Mouse (Mus musculus) heart, embryonic 14.5 days (tissue): ENCODE data around the gene St6gal1. TPM values are rescaled to one million over a fixed set of nuclear protein-coding genes. Genes with fewer than 3 reads are reported as not detected.

ENCODE experiments used
- ATAC-seq: fragments of 200-750 bp; cut with Nextera tagmentation; 2 replicates; pipeline ENCODE4 v1.8.0; 2017; ENCODE audit warnings: low read depth, moderate TSS enrichment; ENCODE audit not compliant: insufficient number of reproducible peaks, insufficient read depth, low FRiP score
- H3K27ac ChIP-seq, 2 experiments: fragments of 200-500 bp in 1 of 2; fragments of 300-500 bp in 1 of 2; sonication (generic) in 1 of 2; replicated peaks in 1 of 2; 2 replicates each; pipeline ENCODE4 v1.5.1; 2012 to 2014; ENCODE audit warnings: low read depth in 2 of 2, low read length in 2 of 2, control low read depth in 1 of 2, mild to moderate bottlenecking in 1 of 2, mixed read lengths in 1 of 2; ENCODE audit not compliant: control insufficient read depth in 1 of 2, insufficient read depth in 1 of 2
- H3K27me3 ChIP-seq: fragments of 300-500 bp; sonication (generic); 2 replicates; pipeline ENCODE4 v1.6.1; 2014; ENCODE audit warnings: mild to moderate bottlenecking, low read length, control low read depth; ENCODE audit not compliant: control insufficient read depth, insufficient read depth
- H3K36me3 ChIP-seq: fragments of 300-500 bp; sonication (generic); 2 replicates; pipeline ENCODE4 v1.6.1; 2014; ENCODE audit warnings: mild to moderate bottlenecking, control low read depth, low read length, mixed read lengths; ENCODE audit not compliant: control insufficient read depth, insufficient read depth
- H3K4me1 ChIP-seq, 2 experiments: fragments of 200-500 bp in 1 of 2; fragments of 300-500 bp in 1 of 2; sonication (generic) in 1 of 2; 2 replicates each; pipeline ENCODE4 v1.6.1; 2012 to 2014; ENCODE audit warnings: low read length in 2 of 2, control low read depth in 1 of 2, mixed read lengths in 1 of 2; ENCODE audit not compliant: control insufficient read depth in 2 of 2, insufficient read depth in 2 of 2
- H3K4me2 ChIP-seq: fragments of 300-500 bp; sonication (generic); 2 replicates; pipeline ENCODE4 v1.6.1; 2014; ENCODE audit warnings: mild to moderate bottlenecking, low read length
- H3K4me3 ChIP-seq, 2 experiments: fragments of 200-500 bp in 1 of 2; fragments of 300-500 bp in 1 of 2; sonication (generic) in 1 of 2; 2 replicates each; pipeline ENCODE4 v1.5.1; 2012 to 2014; ENCODE audit warnings: low read length in 2 of 2, mild to moderate bottlenecking in 2 of 2, control low read depth in 1 of 2, low read depth in 1 of 2, moderate library complexity in 1 of 2; ENCODE audit not compliant: control insufficient read depth in 1 of 2, insufficient read depth in 1 of 2
- H3K9ac ChIP-seq: fragments of 300-500 bp; sonication (generic); 2 replicates; pipeline ENCODE4 v1.6.1; 2014; ENCODE audit warnings: mild to moderate bottlenecking, low read length
- H3K9me3 ChIP-seq: fragments of 300-500 bp; sonication (generic); 2 replicates; pipeline ENCODE4 v1.6.1; 2016; ENCODE audit warnings: low read length, control low read depth; ENCODE audit not compliant: control insufficient read depth
- WGBS: fragments of 180-500 bp; shearing (Covaris S2); extraction: QIAGEN DNeasy Blood & Tissue Kit; methylation state at CpG from one replicate; pipeline ENCODE4 v1.1.7; 2014; 5-methylcytosine and 5-hydroxymethylcytosine counted together
- polyA plus RNA-seq: library from polyadenylated mRNA; unstranded; fragments of >200 nt; fragmentation: Nextera tagmentation; extraction: Ambion mirVana; gene quantifications from 2 replicates; pipeline ENCODE4 v1.2.1, GENCODE M21; 2014

St6gal1 gene
- polyA plus RNA-seq, 1 experiment from 2014 or later = 16.2 TPM

- H3K9me3 ChIP-seq = no peaks in the 10 kb centered on the region
- H3K4me2 ChIP-seq = no peak overlapping the region
- no peak overlapping the region for H3K27ac ChIP-seq
Measured at GRCm38 (mm10) chr16:23372340-23372739, 147.8 kb downstream of the St6gal1 start.

GRCm38 (mm10) chr16:23374068-23374467 lies 149.5 kb downstream of the St6gal1 start:
- Histone ChIP-seq H3K36me3 (no peaks in the 10 kb centered on the region), H3K27me3 (no peaks in the 10 kb centered on the region), H3K4me3 (no peak overlapping the region), H3K27ac (no peak overlapping the region), H3K9me3 (no peaks in the 10 kb centered on the region), H3K4me2 (no peak overlapping the region), H3K4me1 (no peaks in the 10 kb centered on the region), H3K9ac (no peak overlapping the region)
- 74% methylated on average over 4 of the region's 4 CpGs for WGBS
- no peak for ATAC-seq

More at GRCm38 (mm10) chr16:23372340-23372739, 147.8 kb downstream of the St6gal1 start:
- H3K9ac ChIP-seq = no peak overlapping the region
- 65% methylated on average over 2 of the region's 2 CpGs for WGBS
- ATAC-seq = no peak
- no peaks in the 10 kb centered on the region for H3K27me3 ChIP-seq
- no peaks in the 10 kb centered on the region for H3K4me1 ChIP-seq
- H3K36me3 ChIP-seq = no peaks in the 10 kb centered on the region
- H3K4me3 ChIP-seq = no peak overlapping the region

- Histone ChIP-seq H3K27me3 (no peaks in the 10 kb centered on the region), H3K4me1 (no peaks in the 10 kb centered on the region), H3K9ac (no peak overlapping the region), H3K4me3 (no peak overlapping the region), H3K27ac (no peak overlapping the region), H3K9me3 (no peaks in the 10 kb centered on the region), H3K36me3 (no peaks in the 10 kb centered on the region), H3K4me2 (no peak overlapping the region)
- ATAC-seq = no peak
- 66% methylated on average over 5 of the region's 5 CpGs for WGBS
Measured at GRCm38 (mm10) chr16:23374938-23375337, 150.4 kb downstream of the St6gal1 start.

GRCm38 (mm10) chr16:23376189-23376588 lies 151.6 kb downstream of the St6gal1 start:
- 40% methylated on average over 10 of the region's 10 CpGs for WGBS
- Histone ChIP-seq H3K27ac (no peak overlapping the region), H3K4me2 (no peak overlapping the region), H3K9me3 (no peaks in the 10 kb centered on the region), H3K27me3 (no peaks in the 10 kb centered on the region), H3K9ac (no peak overlapping the region), H3K4me3 (no peak overlapping the region), H3K4me1 (no peaks in the 10 kb centered on the region), H3K36me3 (no peaks in the 10 kb centered on the region)
- no peak for ATAC-seq

- no peak overlapping the region for H3K27ac ChIP-seq
- H3K9ac ChIP-seq = no peak overlapping the region
- H3K27me3 ChIP-seq = no peaks in the 10 kb centered on the region
- 65% methylated on average over 3 of the region's 3 CpGs for WGBS
- H3K4me1 ChIP-seq = no peaks in the 10 kb centered on the region
- no peak overlapping the region for H3K4me2 ChIP-seq
- H3K4me3 ChIP-seq = no peak overlapping the region
- 0 out of 2 replicates have a peak, but pooled peaks cover 4% of the 10 kb centered on the region for H3K9me3 ChIP-seq
- no peak for ATAC-seq
- no peaks in the 10 kb centered on the region for H3K36me3 ChIP-seq
Measured at GRCm38 (mm10) chr16:23379536-23380230, 155.1 kb downstream of the St6gal1 start.

- H3K36me3 ChIP-seq = no peaks in the 10 kb centered on the region
- H3K27ac ChIP-seq = no peak overlapping the region
- no peak overlapping the region for H3K9ac ChIP-seq
- H3K27me3 ChIP-seq = no peaks in the 10 kb centered on the region
- 0 out of 2 replicates have a peak, but pooled peaks cover 4% of the 10 kb centered on the region for H3K9me3 ChIP-seq
- H3K4me2 ChIP-seq = no peak overlapping the region
- ATAC-seq = no peak
- H3K4me1 ChIP-seq = no peaks in the 10 kb centered on the region
- H3K4me3 ChIP-seq = no peak overlapping the region
Measured at GRCm38 (mm10) chr16:23384304-23384703, 159.8 kb downstream of the St6gal1 start.

GRCm38 (mm10) chr16:23397931-23398330 lies 173.4 kb downstream of the St6gal1 start:
- Histone ChIP-seq H3K9ac (no peak overlapping the region), H3K4me2 (no peak overlapping the region), H3K4me1 (no peaks in the 10 kb centered on the region), H3K9me3 (no peaks in the 10 kb centered on the region), H3K27ac (no peak overlapping the region), H3K27me3 (no peaks in the 10 kb centered on the region), H3K4me3 (no peak overlapping the region), H3K36me3 (no peaks in the 10 kb centered on the region)
- 89% methylated on average over 5 of the region's 5 CpGs for WGBS
- ATAC-seq = no peak

- no peak overlapping the region for H3K27ac ChIP-seq
- ATAC-seq = no peak
- no peaks in the 10 kb centered on the region for H3K36me3 ChIP-seq
- WGBS = 30% methylated on average over 4 of the region's 4 CpGs
- H3K4me3 ChIP-seq = no peak overlapping the region
- H3K9me3 ChIP-seq = no peaks in the 10 kb centered on the region
- no peaks in the 10 kb centered on the region for H3K27me3 ChIP-seq
- H3K4me2 ChIP-seq = no peak overlapping the region
- no peak overlapping the region for H3K9ac ChIP-seq
- H3K4me1 ChIP-seq = 0 out of 4 replicates have a peak, but pooled peaks cover 0 to 3% of the 10 kb centered on the region in 2 experiments
Measured at GRCm38 (mm10) chr16:23401463-23401862, 176.9 kb downstream of the St6gal1 start.
